Mouse (Mus musculus) forebrain, postnatal 0 days (tissue): ENCODE results near the gene Acat2. TPM values are rescaled to one million over a fixed set of nuclear protein-coding genes. Genes with fewer than 3 reads are reported as not detected.
A peak's percentile ranks its signal among the peaks of the same experiment; 100 is the strongest.

ENCODE experiments used
- ATAC-seq: fragments of 200-750 bp; cut with Nextera tagmentation; 2 replicates; pipeline ENCODE4 v1.8.0; 2017; ENCODE audit warnings: mild to moderate bottlenecking, moderate library complexity
- DNase-seq: peaks from one replicate; pipeline ENCODE4 v3.0.0-alpha.2; 2015
- H3K27ac ChIP-seq: fragments of 300-500 bp; sonication (generic); 2 replicates; pipeline ENCODE4 v1.5.1; 2014; ENCODE audit warnings: low read depth, mild to moderate bottlenecking, antibody characterized with exemption, low read length, moderate library complexity, mixed read lengths
- H3K27me3 ChIP-seq: fragments of 300-500 bp; sonication (generic); 2 replicates; pipeline ENCODE4 v1.6.1; 2014; ENCODE audit warnings: mild to moderate bottlenecking, low read length, mixed read lengths; ENCODE audit not compliant: insufficient read depth
- H3K36me3 ChIP-seq: fragments of 300-500 bp; sonication (generic); 2 replicates; pipeline ENCODE4 v1.6.1; 2014; ENCODE audit warnings: mild to moderate bottlenecking, moderate library complexity; ENCODE audit not compliant: insufficient read depth
- H3K4me1 ChIP-seq: fragments of 300-500 bp; sonication (generic); 2 replicates; pipeline ENCODE4 v1.6.1; 2014; ENCODE audit warnings: antibody characterized with exemption; ENCODE audit not compliant: insufficient read depth
- H3K4me2 ChIP-seq: fragments of 300-500 bp; sonication (generic); 2 replicates; pipeline ENCODE4 v1.6.1; 2014; ENCODE audit warnings: low read depth, mild to moderate bottlenecking, moderate library complexity
- H3K4me3 ChIP-seq: fragments of 300-500 bp; sonication (generic); 2 replicates; pipeline ENCODE4 v1.5.1; 2014; ENCODE audit warnings: low read depth, low read length, mixed read lengths
- H3K9ac ChIP-seq: fragments of 300-500 bp; sonication (generic); 2 replicates; pipeline ENCODE4 v1.6.1; 2014; ENCODE audit warnings: mild to moderate bottlenecking
- H3K9me3 ChIP-seq: fragments of 300-500 bp; sonication (generic); 2 replicates; pipeline ENCODE4 v1.6.1; 2016; ENCODE audit warnings: low read length
- CTCF ChIP-seq: sonication (generic); IDR thresholded peaks from 2 replicates; pipeline ENCODE4 v1.5.1; 2016; ENCODE audit warnings: antibody characterized with exemption, control low read depth, low read depth
- WGBS: fragments of 180-500 bp; shearing (Covaris S2); extraction: QIAGEN DNeasy Blood & Tissue Kit; methylation state at CpG from one replicate; pipeline ENCODE4 v1.1.7; 2014; 5-methylcytosine and 5-hydroxymethylcytosine counted together
- polyA plus RNA-seq: library from polyadenylated mRNA; unstranded; fragments of >200 nt; fragmentation: Nextera tagmentation; extraction: Ambion mirVana; gene quantifications from 2 replicates; pipeline ENCODE4 v1.2.1, GENCODE M21; 2015
- total RNA-seq: library from RNA; depleted of rRNA; stranded (reverse); fragments of >200 nt; gene quantifications from 2 replicates; pipeline ENCODE4 v1.2.3, GENCODE M21; 2014

Acat2 gene
- total and polyA plus RNA-seq, 2 experiments from 2014 or later: 228 to 278 TPM

GRCm38 (mm10) chr17:12999069-12999468, 38.5 kb upstream of the Acat2 start:
- no peak overlapping the region for H3K4me3 ChIP-seq
- DNase-seq: no peak
- no peak for TF ChIP-seq CTCF
- H3K27me3 ChIP-seq: no peaks in the 10 kb centered on the region
- H3K4me2 ChIP-seq: no peak overlapping the region
- ATAC-seq: no peak
- no peaks in the 10 kb centered on the region for H3K36me3 ChIP-seq
- WGBS: 68% methylated on average over 6 of the region's 6 CpGs
- H3K27ac ChIP-seq: no peak overlapping the region
- H3K4me1 ChIP-seq: no peaks in the 10 kb centered on the region
- no peak overlapping the region for H3K9ac ChIP-seq
- no peaks in the 10 kb centered on the region for H3K9me3 ChIP-seq

- TF ChIP-seq CTCF: no peak
- Histone ChIP-seq H3K27me3 (no peaks in the 10 kb centered on the region), H3K4me2 (no peak overlapping the region), H3K36me3 (no peaks in the 10 kb centered on the region), H3K9me3 (no peaks in the 10 kb centered on the region), H3K4me1 (no peaks in the 10 kb centered on the region), H3K9ac (no peak overlapping the region), H3K27ac (no peak overlapping the region), H3K4me3 (no peak overlapping the region)
- DNase-seq (no peak), ATAC-seq (no peak)
- 96% methylated on average over 5 of the region's 5 CpGs for WGBS
Measured at GRCm38 (mm10) chr17:12997890-12998289, 37.3 kb upstream of the Acat2 start.

GRCm38 (mm10) chr17:12996345-12996744, 35.8 kb upstream of the Acat2 start:
- Histone ChIP-seq H3K4me1 (no peaks in the 10 kb centered on the region), H3K9ac (no peak overlapping the region), H3K4me3 (no peak overlapping the region), H3K9me3 (no peaks in the 10 kb centered on the region), H3K4me2 (no peak overlapping the region), H3K27me3 (no peaks in the 10 kb centered on the region), H3K27ac (no peak overlapping the region), H3K36me3 (no peaks in the 10 kb centered on the region)
- peak; percentile 59 for DNase-seq
- peak; percentile 75 for TF ChIP-seq CTCF
- 9% methylated on average over 3 of the region's 3 CpGs for WGBS
- ATAC-seq: no peak

- no peaks in the 10 kb centered on the region for H3K9me3 ChIP-seq
- no peak for DNase-seq
- H3K27ac ChIP-seq: peak within 1 kb of the TSS; percentile 99
- ATAC-seq: no peak
- no peaks in the 10 kb centered on the region for H3K27me3 ChIP-seq
- peak within 1 kb of the TSS; percentile 84 for H3K4me2 ChIP-seq
- no peaks in the 10 kb centered on the region for H3K36me3 ChIP-seq
- peaks cover 9% of the 10 kb centered on the region; the same call in 1 of the 2 replicates for H3K4me1 ChIP-seq
- TF ChIP-seq CTCF: no peak
- H3K4me3 ChIP-seq: peak within 1 kb of the TSS; percentile 98
- peak within 1 kb of the TSS; percentile 99 for H3K9ac ChIP-seq
- WGBS: 83% methylated on average over 1 of the region's 1 CpGs
Measured at GRCm38 (mm10) chr17:12994069-12994468, 33.5 kb upstream of the Acat2 start, which contains the start of gene Wtap. Wtap (minus strand) TSS chr17:12994169.

GRCm38 (mm10) chr17:12992470-12992991, 32.0 kb upstream of the Acat2 start:
- WGBS: under 1% methylated on average over 47 of the region's 51 CpGs
- Histone ChIP-seq H3K9me3 (no peaks in the 10 kb centered on the region), H3K9ac (peak overlapping the region; percentile 99), H3K4me2 (peak overlapping the region; percentile 84), H3K4me3 (peak overlapping the region; percentile 98), H3K27ac (peak overlapping the region; percentile 99), H3K36me3 (no peaks in the 10 kb centered on the region; the same call in 1 of the 2 replicates), H3K27me3 (no peaks in the 10 kb centered on the region), H3K4me1 (peaks cover 15% of the 10 kb centered on the region)
- ATAC-seq (peak; percentile 84), DNase-seq (peak; percentile 96)
- peak; percentile 15; the same call in 1 of the 2 replicates for TF ChIP-seq CTCF

GRCm38 (mm10) chr17:12991635-12992358, 31.2 kb upstream of the Acat2 start:
- Histone ChIP-seq H3K27ac (peak overlapping the region; percentile 99), H3K9me3 (no peaks in the 10 kb centered on the region), H3K36me3 (no peaks in the 10 kb centered on the region; the same call in 1 of the 2 replicates), H3K4me2 (peak overlapping the region; percentile 84), H3K4me3 (peak overlapping the region; percentile 98), H3K4me1 (peaks cover 15% of the 10 kb centered on the region), H3K9ac (peak overlapping the region; percentile 99), H3K27me3 (no peaks in the 10 kb centered on the region)
- TF ChIP-seq CTCF: no peak
- DNase-seq: peak; percentile 83
- WGBS: under 1% methylated on average over 49 of the region's 84 CpGs
- ATAC-seq: peak; percentile 90

GRCm38 (mm10) chr17:12991194-12991634, 30.7 kb upstream of the Acat2 start:
- H3K4me1 ChIP-seq: peaks cover 15% of the 10 kb centered on the region
- ATAC-seq (no peak), DNase-seq (peak; percentile 45)
- H3K4me3 ChIP-seq: peak overlapping the region; percentile 98
- no peaks in the 10 kb centered on the region for H3K27me3 ChIP-seq
- peak overlapping the region; percentile 84 for H3K4me2 ChIP-seq
- H3K9me3 ChIP-seq: no peaks in the 10 kb centered on the region
- TF ChIP-seq CTCF: no peak
- H3K9ac ChIP-seq: peak overlapping the region; percentile 99
- H3K36me3 ChIP-seq: no peaks in the 10 kb centered on the region; the same call in 1 of the 2 replicates
- WGBS: 2% methylated on average over 12 of the region's 12 CpGs
- H3K27ac ChIP-seq: peak overlapping the region; percentile 99
